Mouse (Mus musculus): Measurements from ENCODE around the gene Selp. TPM values are rescaled to one million over a fixed set of nuclear protein-coding genes. Genes with fewer than 3 reads are reported as not detected.

Selp gene
- total and polyA plus RNA-seq, 2 experiments from 2014 or later, result not detected

GRCm38 (mm10) chr1:164073803-164074202 lies 41.3 kb upstream of the Selp start:
- Histone ChIP-seq H3K4me2 (ENCODE audit: low read depth, low read length, poor library complexity, severe bottlenecking) (no peak overlapping the region), H3K4me3 (ENCODE audit: low read depth, low read length) (no peak overlapping the region), H3K9ac (replicated peaks; ENCODE audit: low read length, poor library complexity, severe bottlenecking) (no peak overlapping the region), H3K4me1 (ENCODE audit: insufficient read depth, low read length) (no peaks in the 10 kb centered on the region), H3K27ac (ENCODE audit: low read depth, low read length) (no peak overlapping the region), H3K36me3 (ENCODE audit: insufficient read depth, low read length) (no peaks in the 10 kb centered on the region), H3K9me3 (ENCODE audit: low read length) (no peaks in the 10 kb centered on the region), H3K27me3 (ENCODE audit: insufficient read depth, low read length) (no peaks in the 10 kb centered on the region)
- no peak for TF ChIP-seq CTCF (IDR thresholded peaks at IDR 0.05)
- WGBS, result 85% methylated on average over 7 of the region's 7 CpGs
- ATAC-seq (ENCODE audit: low FRiP score) (no peak), DNase-seq (ENCODE audit: low spot score) (no peak)

DNA sequence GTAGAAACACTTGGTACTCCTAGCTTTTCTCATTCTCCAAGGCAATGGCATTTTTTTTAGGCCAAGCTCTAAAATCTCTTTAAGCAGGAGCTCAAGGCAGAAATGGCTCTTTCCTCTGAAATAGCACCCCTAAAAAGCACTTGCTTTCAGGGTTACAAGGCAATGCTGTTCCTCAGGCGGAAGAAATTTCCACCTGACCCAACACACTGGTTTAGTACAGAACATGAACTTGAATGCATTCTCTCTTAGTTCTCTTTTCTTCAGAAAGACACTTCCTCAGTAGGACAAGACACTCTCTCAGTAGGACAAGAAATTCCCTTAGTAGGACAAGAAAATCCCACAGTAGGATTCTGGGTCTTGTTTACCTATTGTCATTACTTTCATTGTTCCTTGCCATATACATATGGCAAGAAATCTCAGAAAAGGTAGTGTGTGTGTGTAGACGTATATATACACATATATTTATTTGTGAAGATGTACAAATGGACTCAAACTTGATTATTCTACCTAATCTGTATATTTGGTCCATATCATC lies 40.4 kb upstream of the Selp start:
- DNase-seq (ENCODE audit: low spot score) (no peak), ATAC-seq (ENCODE audit: low FRiP score) (no peak)
- Histone ChIP-seq H3K4me2 (ENCODE audit: low read depth, low read length, poor library complexity, severe bottlenecking) (no peak overlapping the region), H3K4me3 (ENCODE audit: low read depth, low read length) (no peak overlapping the region), H3K27me3 (ENCODE audit: insufficient read depth, low read length) (no peaks in the 10 kb centered on the region), H3K9me3 (ENCODE audit: low read length) (no peaks in the 10 kb centered on the region), H3K27ac (ENCODE audit: low read depth, low read length) (no peak overlapping the region), H3K36me3 (ENCODE audit: insufficient read depth, low read length) (no peaks in the 10 kb centered on the region), H3K9ac (replicated peaks; ENCODE audit: low read length, poor library complexity, severe bottlenecking) (no peak overlapping the region), H3K4me1 (ENCODE audit: insufficient read depth, low read length) (no peaks in the 10 kb centered on the region)
- TF ChIP-seq CTCF (IDR thresholded peaks at IDR 0.05), result no peak
- WGBS, result 92% methylated on average over 2 of the region's 2 CpGs

DNA sequence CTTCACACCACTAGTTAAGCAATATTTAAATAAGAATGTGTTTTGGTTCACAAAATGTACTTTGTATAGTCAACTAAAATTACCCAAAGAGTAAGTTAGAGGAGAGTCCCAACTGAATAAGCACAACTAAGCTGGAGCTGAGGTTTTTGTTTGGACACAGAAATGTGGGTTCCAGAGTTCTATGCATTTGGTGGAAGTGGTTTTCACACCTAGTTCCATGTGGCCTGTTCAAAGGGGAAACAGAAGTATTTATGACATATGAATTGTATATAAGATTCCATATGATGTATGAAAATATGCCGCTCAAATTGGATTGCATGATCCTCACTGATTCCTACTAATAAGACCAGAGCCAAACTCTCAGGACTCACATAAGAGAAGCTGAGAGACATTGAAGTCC lies 39.6 kb upstream of the Selp start:
- TF ChIP-seq CTCF (IDR thresholded peaks at IDR 0.05), result no peak
- no peak overlapping the region for H3K4me3 ChIP-seq (ENCODE audit: low read depth, low read length)
- no peaks in the 10 kb centered on the region for H3K9me3 ChIP-seq (ENCODE audit: low read length)
- no peak overlapping the region for H3K4me2 ChIP-seq (ENCODE audit: low read depth, low read length, poor library complexity, severe bottlenecking)
- DNase-seq (ENCODE audit: low spot score) (no peak), ATAC-seq (ENCODE audit: low FRiP score) (no peak)
- 95% methylated on average over 1 of the region's 1 CpGs for WGBS
- H3K27me3 ChIP-seq (ENCODE audit: insufficient read depth, low read length), result no peaks in the 10 kb centered on the region
- H3K4me1 ChIP-seq (ENCODE audit: insufficient read depth, low read length), result no peaks in the 10 kb centered on the region
- H3K9ac ChIP-seq (replicated peaks; ENCODE audit: low read length, poor library complexity, severe bottlenecking), result no peak overlapping the region
- H3K36me3 ChIP-seq (ENCODE audit: insufficient read depth, low read length), result no peaks in the 10 kb centered on the region
- H3K27ac ChIP-seq (ENCODE audit: low read depth, low read length), result no peak overlapping the region

- no peak overlapping the region for H3K4me2 ChIP-seq (ENCODE audit: low read depth, low read length, poor library complexity, severe bottlenecking)
- H3K27ac ChIP-seq (ENCODE audit: low read depth, low read length), result no peak overlapping the region
- DNase-seq (ENCODE audit: low spot score), result no peak
- no peaks in the 10 kb centered on the region for H3K4me1 ChIP-seq (ENCODE audit: insufficient read depth, low read length)
- H3K9me3 ChIP-seq (ENCODE audit: low read length), result no peaks in the 10 kb centered on the region
- ATAC-seq (ENCODE audit: low FRiP score), result no peak
- H3K36me3 ChIP-seq (ENCODE audit: insufficient read depth, low read length), result no peaks in the 10 kb centered on the region
- 66% methylated on average over 1 of the region's 1 CpGs for WGBS
- TF ChIP-seq CTCF (IDR thresholded peaks at IDR 0.05), result no peak
- H3K9ac ChIP-seq (replicated peaks; ENCODE audit: low read length, poor library complexity, severe bottlenecking), result no peak overlapping the region
- H3K27me3 ChIP-seq (ENCODE audit: insufficient read depth, low read length), result no peaks in the 10 kb centered on the region
- H3K4me3 ChIP-seq (ENCODE audit: low read depth, low read length), result no peak overlapping the region
Observed at GRCm38 (mm10) chr1:164076441-164076840, 38.6 kb upstream of the Selp start.

DNA sequence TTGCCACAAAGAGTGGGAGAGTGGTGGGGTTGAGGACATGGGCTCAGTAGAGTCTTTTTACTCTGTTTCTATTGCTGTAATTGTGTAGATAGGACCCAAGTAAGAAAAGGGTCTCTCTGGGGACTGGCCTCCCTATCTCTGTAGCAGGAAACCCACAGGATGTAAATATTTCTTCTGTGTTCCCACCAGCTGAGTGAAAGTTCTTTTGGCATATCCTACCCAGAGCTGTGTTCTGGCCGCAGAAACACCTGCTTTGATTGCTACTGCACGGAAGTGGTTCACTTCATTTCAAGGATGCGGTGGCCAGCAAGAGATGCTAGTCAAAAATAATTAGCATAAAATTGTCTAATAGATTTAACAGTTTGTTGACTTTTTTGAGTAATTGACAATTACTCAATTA lies 38.0 kb upstream of the Selp start:
- Histone ChIP-seq H3K4me1 (ENCODE audit: insufficient read depth, low read length) (no peaks in the 10 kb centered on the region), H3K9ac (replicated peaks; ENCODE audit: low read length, poor library complexity, severe bottlenecking) (no peak overlapping the region), H3K4me2 (ENCODE audit: low read depth, low read length, poor library complexity, severe bottlenecking) (no peak overlapping the region), H3K27me3 (ENCODE audit: insufficient read depth, low read length) (no peaks in the 10 kb centered on the region), H3K9me3 (ENCODE audit: low read length) (no peaks in the 10 kb centered on the region), H3K27ac (ENCODE audit: low read depth, low read length) (no peak overlapping the region), H3K36me3 (ENCODE audit: insufficient read depth, low read length) (no peaks in the 10 kb centered on the region), H3K4me3 (ENCODE audit: low read depth, low read length) (no peak overlapping the region)
- 86% methylated on average over 3 of the region's 3 CpGs for WGBS
- no peak for TF ChIP-seq CTCF (IDR thresholded peaks at IDR 0.05)
- no peak for DNase-seq (ENCODE audit: low spot score)
- ATAC-seq (ENCODE audit: low FRiP score), result no peak

- H3K36me3 ChIP-seq (ENCODE audit: insufficient read depth, low read length), result no peaks in the 10 kb centered on the region
- H3K27me3 ChIP-seq (ENCODE audit: insufficient read depth, low read length), result no peaks in the 10 kb centered on the region
- H3K27ac ChIP-seq (ENCODE audit: low read depth, low read length), result no peak overlapping the region
- H3K9ac ChIP-seq (replicated peaks; ENCODE audit: low read length, poor library complexity, severe bottlenecking), result no peak overlapping the region
- no peak overlapping the region for H3K4me2 ChIP-seq (ENCODE audit: low read depth, low read length, poor library complexity, severe bottlenecking)
- 86% methylated on average over 4 of the region's 4 CpGs for WGBS
- no peak for DNase-seq (ENCODE audit: low spot score)
- no peak overlapping the region for H3K4me3 ChIP-seq (ENCODE audit: low read depth, low read length)
- no peak for ATAC-seq (ENCODE audit: low FRiP score)
- no peaks in the 10 kb centered on the region for H3K4me1 ChIP-seq (ENCODE audit: insufficient read depth, low read length)
- no peaks in the 10 kb centered on the region for H3K9me3 ChIP-seq (ENCODE audit: low read length)
- no peak for TF ChIP-seq CTCF (IDR thresholded peaks at IDR 0.05)
Observed at GRCm38 (mm10) chr1:164078323-164078741, 36.7 kb upstream of the Selp start.

Measured in midbrain, postnatal 0 days (tissue).